10 mouse cellular contexts compared by ENCODE assay signal in genomic region chr12:81028291-81028920, GRCm38 (mm10). TPM values are rescaled to one million over a fixed set of nuclear protein-coding genes. Genes with fewer than 3 reads are reported as not detected.
DNase-seq lines count a peak whose midpoint lies in the region; ATAC-seq lines count a peak whose summit lies in the region.
"Had no signal": no experiment of that assay in that cellular context is flagged by ENCODE, and none has a peak within 500 bp of the region (broad histone marks: within the 10 kb centered on the region; RNA-seq: fewer than 3 reads in every experiment).

No protein-coding gene starts in this region.

- no peak for ATAC-seq in embryonic facial prominence, embryonic 15.5 days (ENCODE audit: insufficient number of reproducible peaks, low FRiP score, low TSS enrichment, low read depth)
- no peak for ATAC-seq in intestine, embryonic 15.5 days
- no peak for ATAC-seq in midbrain, embryonic 13.5 days

- no peak overlapping the region for H3K27ac ChIP-seq in embryonic facial prominence, embryonic 15.5 days (replicated peaks)
- no peak overlapping the region for H3K27ac ChIP-seq in intestine, embryonic 15.5 days
- no peak overlapping the region for H3K27ac ChIP-seq in midbrain, embryonic 13.5 days
- H3K27ac ChIP-seq: layer of hippocampus, adult 2 months had no signal

- H3K36me3 ChIP-seq in embryonic facial prominence, embryonic 15.5 days: no peaks in the 10 kb centered on the region
- H3K36me3 ChIP-seq in intestine, embryonic 15.5 days: no peaks in the 10 kb centered on the region
- no peaks in the 10 kb centered on the region for H3K36me3 ChIP-seq in midbrain, embryonic 13.5 days

- no peak overlapping the region for H3K4me3 ChIP-seq in embryonic facial prominence, embryonic 15.5 days (replicated peaks)
- peak overlapping the region; percentile 55; the same call in 1 of the 2 replicates for H3K4me3 ChIP-seq in intestine, embryonic 15.5 days (replicated peaks)
- peak overlapping the region; percentile 73 for H3K4me3 ChIP-seq in midbrain, embryonic 13.5 days (replicated peaks)

- DNase-seq in embryo, embryonic 10 days (ENCODE audit: low spot score): peak; percentile 39
- DNase-seq in Muller cell, postnatal 12 days (ENCODE audit: inconsistent ontology term): no peak
- no peak for DNase-seq in testis, postnatal 14 days (ENCODE audit: low spot score)
- no peak for DNase-seq in cerebellum, adult 8-10 months
- no peak for DNase-seq in urinary bladder, postnatal 36 days (ENCODE audit: low spot score in 2 of 2)
- DNase-seq: gastrocnemius, postnatal 14 days had no signal

- peaks cover 33% of the 10 kb centered on the region for H3K27me3 ChIP-seq in embryonic facial prominence, embryonic 15.5 days
- peaks cover 19% of the 10 kb centered on the region for H3K27me3 ChIP-seq in intestine, embryonic 15.5 days (replicated peaks)
- peaks cover 29% of the 10 kb centered on the region for H3K27me3 ChIP-seq in midbrain, embryonic 13.5 days

- peaks cover 20% of the 10 kb centered on the region for H3K4me1 ChIP-seq in embryonic facial prominence, embryonic 15.5 days
- H3K4me1 ChIP-seq in intestine, embryonic 15.5 days (replicated peaks): peaks cover 9% of the 10 kb centered on the region
- H3K4me1 ChIP-seq in midbrain, embryonic 13.5 days (replicated peaks): peaks cover 43% of the 10 kb centered on the region

- H3K9me3 ChIP-seq in embryonic facial prominence, embryonic 15.5 days (replicated peaks): no peaks in the 10 kb centered on the region
- H3K9me3 ChIP-seq in intestine, embryonic 15.5 days: no peaks in the 10 kb centered on the region
- no peaks in the 10 kb centered on the region for H3K9me3 ChIP-seq in midbrain, embryonic 13.5 days

- peak overlapping the region; percentile 98 for H3K4me2 ChIP-seq in embryonic facial prominence, embryonic 15.5 days (replicated peaks)
- H3K4me2 ChIP-seq in intestine, embryonic 15.5 days (replicated peaks): peak overlapping the region; percentile 97
- peak overlapping the region; percentile 94 for H3K4me2 ChIP-seq in midbrain, embryonic 13.5 days (replicated peaks)

- 25% methylated on average over 16 of the region's 16 CpGs for WGBS in embryonic facial prominence, embryonic 15.5 days
- 12% methylated on average over 16 of the region's 16 CpGs for WGBS in intestine, embryonic 15.5 days
- WGBS in midbrain, embryonic 13.5 days: 52% methylated on average over 16 of the region's 16 CpGs

- H3K9ac ChIP-seq in embryonic facial prominence, embryonic 15.5 days: no peak overlapping the region
- H3K9ac ChIP-seq in intestine, embryonic 15.5 days: no peak overlapping the region
- 0 out of 2 replicates have a peak overlapping the region, but pooled peaks have one; percentile 8 for H3K9ac ChIP-seq in midbrain, embryonic 13.5 days (replicated peaks)

RNA-seq across cellular contexts. Expression of gene Smoc1, which starts 1.8 kb away (rescaled TPM):
- 7.1 and 8.1 TPM in 2 replicates for polyA plus RNA-seq in embryonic facial prominence, embryonic 15.5 days (2015; fragmentation: Nextera tagmentation; extraction: Ambion mirVana)
- polyA plus RNA-seq in intestine, embryonic 15.5 days (2015; fragmentation: Nextera tagmentation; extraction: Ambion mirVana): 8.1 and 9.6 TPM in 2 replicates
- polyA plus RNA-seq in midbrain, embryonic 13.5 days (2015; fragmentation: Nextera tagmentation; extraction: Ambion mirVana): 17.7 and 20.3 TPM in 2 replicates

RNA-seq across cellular contexts. Expression of gene Slc10a1, which starts 59.9 kb away (rescaled TPM):
- 0.54 and 0.71 TPM in 2 replicates for polyA plus RNA-seq in embryonic facial prominence, embryonic 15.5 days (2015; fragmentation: Nextera tagmentation; extraction: Ambion mirVana)
- 0.36 and 0.47 TPM in 2 replicates for polyA plus RNA-seq in intestine, embryonic 15.5 days (2015; fragmentation: Nextera tagmentation; extraction: Ambion mirVana)
- 0.62 and 0.79 TPM in 2 replicates for polyA plus RNA-seq in midbrain, embryonic 13.5 days (2015; fragmentation: Nextera tagmentation; extraction: Ambion mirVana)
